8 mouse cellular contexts compared by ENCODE assay signal in genomic region chr7:28169489-28170422, GRCm38 (mm10). TPM values are rescaled to one million over a fixed set of nuclear protein-coding genes. Genes with fewer than 3 reads are reported as not detected.
A peak's percentile ranks its signal among the peaks of the same experiment; 100 is the strongest.
DNase-seq lines count a peak whose midpoint lies in the region; ATAC-seq and TF ChIP-seq lines count a peak whose summit lies in the region.

Gene Fbl (plus strand): TSS chr7:28169710.

- TF ChIP-seq CTCF in MEL (IDR thresholded peaks at IDR 0.05 in 2 of 3, conservative IDR thresholded peaks at IDR 0.05 in 1 of 3; ENCODE audit: control insufficient read depth in 1 of 3, insufficient read depth in 1 of 3, low read depth in 2 of 3, low read length in 3 of 3, poor library complexity in 1 of 3, severe bottlenecking in 1 of 3) = no peak
- no peak for TF ChIP-seq CTCF in cerebellum, adult 2 months (IDR thresholded peaks at IDR 0.05; ENCODE audit: borderline replicate concordance, insufficient read depth, low read depth, low read length)

- peak within 1 kb of the TSS; percentile 77 to 98 for H3K4me3 ChIP-seq in MEL (ENCODE audit: control insufficient read depth in 1 of 2, insufficient read depth in 1 of 2, low read depth in 2 of 2, low read length in 2 of 2)
- H3K4me3 ChIP-seq in cerebellum, adult 2 months (replicated peaks; ENCODE audit: insufficient read depth, low read depth, low read length) = peak within 1 kb of the TSS; percentile 63
- H3K4me3 ChIP-seq in lung, embryonic 16.5 days (ENCODE audit: low read length) = peak within 1 kb of the TSS; percentile 86

- no peaks in the 10 kb centered on the region for H3K27me3 ChIP-seq in MEL (ENCODE audit: control insufficient read depth in 1 of 2, insufficient read depth in 2 of 2, low read length in 2 of 2)
- no peaks in the 10 kb centered on the region for H3K27me3 ChIP-seq in cerebellum, adult 2 months (ENCODE audit: control insufficient read depth, insufficient read depth, low read length)
- no peaks in the 10 kb centered on the region for H3K27me3 ChIP-seq in lung, embryonic 16.5 days (ENCODE audit: control insufficient read depth, insufficient read depth, low read depth, low read length)

- H3K36me3 ChIP-seq in MEL (ENCODE audit: control insufficient read depth in 1 of 2, insufficient read depth in 2 of 2, low read length in 2 of 2) = peaks cover 4 to 16% of the 10 kb centered on the region in 2 experiments
- no peaks in the 10 kb centered on the region for H3K36me3 ChIP-seq in lung, embryonic 16.5 days (ENCODE audit: control insufficient read depth, insufficient read depth, low read length)

- peaks cover 0 to 27% of the 10 kb centered on the region in 2 experiments; a peak in 3 of 4 replicates for H3K4me1 ChIP-seq in MEL (ENCODE audit: control insufficient read depth in 1 of 2, insufficient read depth in 2 of 2, low read length in 2 of 2)
- peaks cover 13% of the 10 kb centered on the region for H3K4me1 ChIP-seq in cerebellum, adult 2 months (ENCODE audit: control insufficient read depth, insufficient read depth, low read length)
- peaks cover 21% of the 10 kb centered on the region for H3K4me1 ChIP-seq in lung, embryonic 16.5 days (replicated peaks; ENCODE audit: control insufficient read depth, insufficient read depth, low read length)

- H3K79me2 ChIP-seq in MEL (ENCODE audit: control insufficient read depth, insufficient read depth, low read length, poor library complexity) = peaks cover 56% of the 10 kb centered on the region

- H3K9ac ChIP-seq in MEL (ENCODE audit: control insufficient read depth, low read depth, low read length, poor library complexity, severe bottlenecking) = peak within 1 kb of the TSS; percentile 96
- H3K9ac ChIP-seq in lung, embryonic 16.5 days (ENCODE audit: low read length) = peak within 1 kb of the TSS; percentile 81

- ATAC-seq in hematopoietic stem cell, adult 5-6 weeks (replicated peaks in 1 of 2; ENCODE audit: insufficient read depth in 1 of 2, low FRiP score in 2 of 2, low TSS enrichment in 1 of 2, low read depth in 1 of 2, poor library complexity in 2 of 2, severe bottlenecking in 2 of 2) = peak; percentile 82 to 83
- ATAC-seq in lung, embryonic 16.5 days (ENCODE audit: low read depth) = peak; percentile 95

- no peak for TF ChIP-seq RAD21 in MEL (IDR thresholded peaks at IDR 0.05; ENCODE audit: low read depth, low read length)

- TF ChIP-seq EP300 in MEL (IDR thresholded peaks at IDR 0.05; ENCODE audit: low read depth in 1 of 2, low read length in 2 of 2) = 0 out of 4 replicates have a peak, but pooled peaks of 1 of the 2 experiments have one; percentile 10

- WGBS in cerebellum, adult 2 months = under 1% methylated on average over 80 of the region's 80 CpGs
- under 1% methylated on average over 77 of the region's 80 CpGs for WGBS in lung, embryonic 16.5 days

- peak within 1 kb of the TSS; percentile 95 for H3K4me2 ChIP-seq in lung, embryonic 16.5 days (ENCODE audit: low read depth, low read length)

- H3K9me3 ChIP-seq in MEL (replicated peaks; ENCODE audit: insufficient read depth, low read length) = no peaks in the 10 kb centered on the region
- H3K9me3 ChIP-seq in lung, embryonic 16.5 days (ENCODE audit: control insufficient read depth, low read length) = peaks cover 3% of the 10 kb centered on the region; the same call in 1 of the 2 replicates

- peak; percentile 96 for DNase-seq in MEL (ENCODE audit: low read depth, low spot score)
- peak; percentile 88 to 90 for DNase-seq in cerebellum, adult 2 months
- DNase-seq in forelimb bud, embryonic 11.5 days (ENCODE audit: low read depth, low spot score) = peak; percentile 93
- DNase-seq in layer of hippocampus, adult 9-10 months (ENCODE audit: low spot score) = peak; percentile 74
- peak; percentile 67 for DNase-seq in ovary, postnatal 10 days (ENCODE audit: low spot score)
- DNase-seq in thymus, postnatal 10 days (ENCODE audit: low spot score in 2 of 2) = peak; percentile 83 to 89

- peak within 1 kb of the TSS; percentile 91 for H3K27ac ChIP-seq in MEL (ENCODE audit: control insufficient read depth, low read depth, low read length)
- H3K27ac ChIP-seq in cerebellum, adult 2 months (ENCODE audit: insufficient read depth, low read length) = 0 out of 2 replicates have a peak within 1 kb of the TSS, but pooled peaks have one; percentile 20
- peak within 1 kb of the TSS; percentile 81 for H3K27ac ChIP-seq in lung, embryonic 16.5 days (ENCODE audit: low read length)

- peak; percentile 75 to 89 for TF ChIP-seq POLR2A in MEL (IDR thresholded peaks at IDR 0.05; ENCODE audit: control insufficient read depth in 1 of 2, insufficient read depth in 1 of 2, low read depth in 1 of 2, low read length in 2 of 2, poor library complexity in 1 of 2)
- TF ChIP-seq POLR2A in cerebellum, adult 2 months (IDR thresholded peaks at IDR 0.05; ENCODE audit: borderline replicate concordance, insufficient read depth, low read length) = peak; percentile 74

TF ChIP-seq in MEL, 35 proteins besides CTCF, POLR2A, EP300 and RAD21:
- no peak for TF ChIP-seq GABPA (IDR thresholded peaks at IDR 0.05; ENCODE audit: low read depth, low read length)
- TF ChIP-seq MAX (IDR thresholded peaks at IDR 0.05; ENCODE audit: low read length) = peak; percentile 97
- TF ChIP-seq ZMIZ1 (IDR thresholded peaks at IDR 0.05; ENCODE audit: low read depth, low read length) = peak; percentile 74
- no peak for TF ChIP-seq UBTF (IDR thresholded peaks at IDR 0.05; ENCODE audit: borderline replicate concordance, insufficient read depth, low read depth, low read length)
- TF ChIP-seq NRF1 (IDR thresholded peaks at IDR 0.05; ENCODE audit: insufficient read depth, low read depth, low read length, poor library complexity, severe bottlenecking) = peak; percentile 85
- TF ChIP-seq ELF1 (IDR thresholded peaks at IDR 0.05; ENCODE audit: low read depth, low read length) = peak; percentile 98
- no peak for TF ChIP-seq GATA1 (IDR thresholded peaks at IDR 0.05; ENCODE audit: low read depth, low read length)
- TF ChIP-seq CHD1 (IDR thresholded peaks at IDR 0.05; ENCODE audit: low read depth, low read length) = no peak; the same call in 1 of the 2 replicates
- peak; percentile 99 for TF ChIP-seq MYC (IDR thresholded peaks at IDR 0.05; ENCODE audit: low read depth, low read length)
- TF ChIP-seq SMC3 (IDR thresholded peaks at IDR 0.05; ENCODE audit: low read depth, low read length) = no peak
- TF ChIP-seq MEF2A (IDR thresholded peaks at IDR 0.05; ENCODE audit: extremely low read depth, insufficient replicate concordance, low read depth, low read length, poor library complexity, severe bottlenecking) = no peak
- TF ChIP-seq ETS1 (IDR thresholded peaks at IDR 0.05; ENCODE audit: low read depth, low read length) = peak; percentile 41; the same call in 1 of the 2 replicates
- no peak for TF ChIP-seq JUND (IDR thresholded peaks at IDR 0.05; ENCODE audit: low read depth, low read length)
- TF ChIP-seq POLR2AphosphoS5 (IDR thresholded peaks at IDR 0.05; ENCODE audit: borderline replicate concordance, low read depth, low read length) = no peak
- TF ChIP-seq ZC3H11A (IDR thresholded peaks at IDR 0.05; ENCODE audit: low read depth, low read length) = no peak
- no peak for TF ChIP-seq RCOR1 (IDR thresholded peaks at IDR 0.05; ENCODE audit: low read depth, low read length)
- TF ChIP-seq MAFK (IDR thresholded peaks at IDR 0.05; ENCODE audit: borderline replicate concordance, low read depth, low read length) = peak; percentile 10; the same call in 1 of the 2 replicates
- peak; percentile 90 for TF ChIP-seq SIN3A (IDR thresholded peaks at IDR 0.05; ENCODE audit: low read length)
- peak; percentile 45; the same call in 1 of the 2 replicates for TF ChIP-seq KAT2A (conservative IDR thresholded peaks at IDR 0.05; ENCODE audit: low read depth, low read length)
- peak; percentile 95 for TF ChIP-seq POLR2AphosphoS2 (IDR thresholded peaks at IDR 0.05; ENCODE audit: low read length)
- peak; percentile 90 for TF ChIP-seq NELFE (IDR thresholded peaks at IDR 0.05; ENCODE audit: low read depth, low read length)
- TF ChIP-seq USF2 (IDR thresholded peaks at IDR 0.05; ENCODE audit: borderline replicate concordance in 1 of 2, insufficient read depth in 1 of 2, low read depth in 1 of 2, low read length in 2 of 2) = 0 out of 4 replicates have a peak, but pooled peaks of 1 of the 2 experiments have one; percentile 15
- TF ChIP-seq HCFC1 (IDR thresholded peaks at IDR 0.05; ENCODE audit: low read depth, low read length) = peak; percentile 86
- peak; percentile 88 for TF ChIP-seq USF1 (IDR thresholded peaks at IDR 0.05; ENCODE audit: low read depth, low read length)
- peak; percentile 71 for TF ChIP-seq TCF12 (IDR thresholded peaks at IDR 0.05; ENCODE audit: low read depth, low read length)
- no peak for TF ChIP-seq MYB (IDR thresholded peaks at IDR 0.05; ENCODE audit: low read depth, low read length)
- no peak for TF ChIP-seq CHD2 (IDR thresholded peaks at IDR 0.05; ENCODE audit: low read length)
- no peak for TF ChIP-seq ZNF384 (IDR thresholded peaks at IDR 0.05; ENCODE audit: low read depth, low read length)
- TF ChIP-seq TAL1 (IDR thresholded peaks at IDR 0.05; ENCODE audit: low read length) = no peak
- no peak for TF ChIP-seq ZKSCAN1 (IDR thresholded peaks at IDR 0.05; ENCODE audit: low read depth, low read length)
- TF ChIP-seq BHLHE40 (IDR thresholded peaks at IDR 0.05; ENCODE audit: borderline replicate concordance, low read depth, low read length) = peak; percentile 61; the same call in 1 of the 2 replicates
- peak; percentile 83 for TF ChIP-seq TBP (IDR thresholded peaks at IDR 0.05; ENCODE audit: low read depth, low read length)
- TF ChIP-seq MXI1 (IDR thresholded peaks at IDR 0.05; ENCODE audit: low read depth, low read length) = peak; percentile 98
- TF ChIP-seq MAZ (IDR thresholded peaks at IDR 0.05; ENCODE audit: low read depth, low read length) = no peak; the same call in 1 of the 2 replicates

RNA-seq across cellular contexts. Expression of gene Fbl, which starts in this region (rescaled TPM):
- total RNA-seq in MEL (2012; rRNA removed) = 262 and 268 TPM in 2 replicates
- polyA plus RNA-seq in MEL (2012; ENCODE audit: insufficient read depth in 1 of 2, insufficient read length in 2 of 2, low read depth in 1 of 2, low replicate concordance in 2 of 2, missing spikeins in 1 of 2) = 100 to 1,000 TPM in 1 of 2 experiments, not detected in 1; 819 TPM
- polyA plus RNA-seq in cerebellum, adult 2 months (2012; rRNA removed) = 67.0 and 72.8 TPM in 2 replicates
- total RNA-seq in hematopoietic stem cell, adult 5-6 weeks (2017) = 162 and 213 TPM in 2 replicates
- 69.3 and 84.5 TPM in 2 replicates for polyA plus RNA-seq in lung, embryonic 16.5 days (2015; fragmentation: Nextera tagmentation; extraction: Ambion mirVana)

Comparison
In these comparisons a context has a peak if more than half of its experiments do, and no peak if none do; other contexts are left out.
1. Peak in every context shown above with its lines: DNase-seq, ATAC-seq, H3K4me3 ChIP-seq and H3K27ac ChIP-seq.
2. H3K27ac ChIP-seq: peak in every context shown above with its lines; median percentile 91 in MEL; 81 in lung, embryonic 16.5 days; 20 in cerebellum, adult 2 months.